2 mouse cellular contexts compared by ENCODE assay signal in the genomic region with DNA sequence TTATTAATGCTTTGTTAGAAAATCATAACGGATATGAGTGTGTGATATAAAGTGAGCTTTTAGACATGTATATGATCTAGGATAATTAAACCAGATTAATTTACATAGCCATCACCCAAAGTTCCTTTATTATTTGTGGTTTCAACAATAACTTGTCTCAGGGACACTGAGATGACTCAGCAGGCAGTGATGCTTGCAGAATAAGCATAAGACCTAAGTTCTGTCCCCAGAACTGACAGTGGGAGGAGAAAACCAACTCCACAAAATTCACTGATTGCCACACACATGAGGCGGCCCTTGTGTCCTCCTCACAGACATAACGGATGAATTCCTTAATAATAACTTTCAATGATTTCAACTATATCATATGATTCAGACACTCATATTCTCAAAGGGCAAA.
TF ChIP-seq lines count a peak whose summit lies in the region.

No protein-coding gene starts in this region.

TF ChIP-seq in CH12.LX, 34 proteins besides CTCF, POLR2A, EP300 and RAD21:
- TF ChIP-seq ETS1 (conservative IDR thresholded peaks at IDR 0.05; ENCODE audit: low read depth, low read length) (no peak), CHD1 (IDR thresholded peaks at IDR 0.05; ENCODE audit: low read depth, low read length) (no peak), ZMIZ1 (IDR thresholded peaks at IDR 0.05; ENCODE audit: low read depth, low read length) (no peak), BHLHE40 (IDR thresholded peaks at IDR 0.05; ENCODE audit: low read depth, low read length) (no peak), CHD2 (IDR thresholded peaks at IDR 0.05; ENCODE audit: low read length) (no peak), MAFK (IDR thresholded peaks at IDR 0.05; ENCODE audit: insufficient replicate concordance, low read length) (no peak), MXI1 (IDR thresholded peaks at IDR 0.05; ENCODE audit: low read depth, low read length) (no peak), RCOR1 (conservative IDR thresholded peaks at IDR 0.05; ENCODE audit: low read depth, low read length) (no peak), POLR2AphosphoS2 (IDR thresholded peaks at IDR 0.05; ENCODE audit: low read depth, low read length) (no peak), USF2 (conservative IDR thresholded peaks at IDR 0.05; ENCODE audit: low read depth, low read length) (no peak), HCFC1 (IDR thresholded peaks at IDR 0.05; ENCODE audit: low read depth, low read length) (no peak)
TF ChIP-seq in CH12.LX: peak in this region for 0.

TF ChIP-seq in MEL, 35 proteins besides CTCF, POLR2A, EP300 and RAD21:
- no peak for TF ChIP-seq NELFE (IDR thresholded peaks at IDR 0.05; ENCODE audit: low read depth, low read length)
- no peak for TF ChIP-seq SIN3A (IDR thresholded peaks at IDR 0.05; ENCODE audit: low read length)
- no peak for TF ChIP-seq USF2 (IDR thresholded peaks at IDR 0.05; ENCODE audit: borderline replicate concordance in 1 of 2, insufficient read depth in 1 of 2, low read depth in 1 of 2, low read length in 2 of 2)
- TF ChIP-seq CHD1 (IDR thresholded peaks at IDR 0.05; ENCODE audit: low read depth, low read length): no peak
- no peak for TF ChIP-seq MEF2A (IDR thresholded peaks at IDR 0.05; ENCODE audit: extremely low read depth, insufficient replicate concordance, low read depth, low read length, poor library complexity, severe bottlenecking)
- TF ChIP-seq ZNF384 (IDR thresholded peaks at IDR 0.05; ENCODE audit: low read depth, low read length): no peak
- no peak for TF ChIP-seq GABPA (IDR thresholded peaks at IDR 0.05; ENCODE audit: low read depth, low read length)
- no peak for TF ChIP-seq RCOR1 (IDR thresholded peaks at IDR 0.05; ENCODE audit: low read depth, low read length)
- no peak for TF ChIP-seq POLR2AphosphoS2 (IDR thresholded peaks at IDR 0.05; ENCODE audit: low read length)
- TF ChIP-seq TAL1 (IDR thresholded peaks at IDR 0.05; ENCODE audit: low read length): no peak
- no peak for TF ChIP-seq MAX (IDR thresholded peaks at IDR 0.05; ENCODE audit: low read length)
- no peak for TF ChIP-seq HCFC1 (IDR thresholded peaks at IDR 0.05; ENCODE audit: low read depth, low read length)
- no peak for TF ChIP-seq JUND (IDR thresholded peaks at IDR 0.05; ENCODE audit: low read depth, low read length)
- no peak for TF ChIP-seq ELF1 (IDR thresholded peaks at IDR 0.05; ENCODE audit: low read depth, low read length)
- no peak for TF ChIP-seq ZC3H11A (IDR thresholded peaks at IDR 0.05; ENCODE audit: low read depth, low read length)
- no peak for TF ChIP-seq GATA1 (IDR thresholded peaks at IDR 0.05; ENCODE audit: low read depth, low read length)
- no peak for TF ChIP-seq POLR2AphosphoS5 (IDR thresholded peaks at IDR 0.05; ENCODE audit: borderline replicate concordance, low read depth, low read length)
- TF ChIP-seq CHD2 (IDR thresholded peaks at IDR 0.05; ENCODE audit: low read length): no peak
- TF ChIP-seq E2F4 (IDR thresholded peaks at IDR 0.05; ENCODE audit: borderline replicate concordance, low read depth, low read length): no peak
- no peak for TF ChIP-seq TBP (IDR thresholded peaks at IDR 0.05; ENCODE audit: low read depth, low read length)
